19 mouse cellular contexts compared by ENCODE assay signal in the genomic region with DNA sequence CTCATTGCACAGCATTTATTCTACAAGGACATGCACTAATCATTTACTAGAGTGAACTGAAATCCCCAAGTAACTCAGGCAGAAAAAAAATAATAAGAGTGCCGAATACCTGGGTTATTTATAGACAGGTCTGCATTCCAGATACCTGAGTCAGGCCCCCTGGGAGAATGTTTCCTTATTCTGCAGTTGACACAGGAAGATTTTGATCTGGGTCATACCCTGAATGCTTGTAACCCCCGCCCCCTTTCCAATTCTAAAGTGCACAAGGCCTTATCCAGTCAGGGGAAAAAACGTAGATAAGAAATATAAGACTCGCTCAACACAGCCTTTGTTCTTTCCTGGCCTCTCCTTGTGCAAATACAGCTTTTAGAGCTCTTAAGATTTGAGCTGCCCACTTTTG. TPM values are rescaled to one million over a fixed set of nuclear protein-coding genes. Genes with fewer than 3 reads are reported as not detected.
DNase-seq lines count a peak whose midpoint lies in the region; ATAC-seq and TF ChIP-seq lines count a peak whose summit lies in the region.
"Had no signal": no experiment of that assay in that cellular context is flagged by ENCODE, and none has a peak within 500 bp of the region (broad histone marks: within the 10 kb centered on the region; RNA-seq: fewer than 3 reads in every experiment).

No protein-coding gene starts in this region.

- H3K27me3 ChIP-seq in heart, embryonic 16.5 days (ENCODE audit: control insufficient read depth, insufficient read depth, low read length), result no peaks in the 10 kb centered on the region
- no peaks in the 10 kb centered on the region for H3K27me3 ChIP-seq in kidney, postnatal 0 days (ENCODE audit: insufficient read depth, low read length)
- no peaks in the 10 kb centered on the region for H3K27me3 ChIP-seq in liver, embryonic 12.5 days (replicated peaks)
- H3K27me3 ChIP-seq: forebrain, embryonic 13.5 days; neural tube, embryonic 13.5 days had no signal

- H3K4me1 ChIP-seq in heart, embryonic 16.5 days (ENCODE audit: control insufficient read depth, insufficient read depth, low read length), result peaks cover 28% of the 10 kb centered on the region
- H3K4me1 ChIP-seq in kidney, postnatal 0 days (replicated peaks; ENCODE audit: insufficient read depth, low read length), result peaks cover 24% of the 10 kb centered on the region
- no peaks in the 10 kb centered on the region for H3K4me1 ChIP-seq in liver, embryonic 12.5 days
- H3K4me1 ChIP-seq: forebrain, embryonic 13.5 days; neural tube, embryonic 13.5 days had no signal

- peak; percentile 83 for DNase-seq in heart, adult 11 months
- DNase-seq in heart, postnatal 4 days, result no peak
- DNase-seq in kidney, postnatal 0 days (ENCODE audit: low spot score), result peak; percentile 72
- DNase-seq in lung, postnatal 25 days (ENCODE audit: low spot score), result peak; percentile 84
- DNase-seq in embryo, embryonic 10.5 days (ENCODE audit: low spot score), result no peak
- no peak for DNase-seq in left cerebral cortex, postnatal 25 days (ENCODE audit: low spot score in 2 of 2)
- DNase-seq: adrenal gland, postnatal 25 days; B cell, adult 2 months; cerebellum, adult 11 months; midbrain, embryonic 14.5 days; right cerebral cortex, postnatal 14 days; thymus, postnatal 14 days had no signal

- peak overlapping the region; percentile 30 for H3K27ac ChIP-seq in heart, embryonic 16.5 days (ENCODE audit: low read length)
- H3K27ac ChIP-seq in kidney, postnatal 0 days, result peak overlapping the region; percentile 79
- H3K27ac ChIP-seq in liver, embryonic 12.5 days, result no peak overlapping the region
- H3K27ac ChIP-seq: forebrain, embryonic 13.5 days; left cerebral cortex, adult 2 months; liver, embryonic 14.5 days; neural tube, embryonic 13.5 days had no signal

- TF ChIP-seq CTCF in kidney, postnatal 0 days (IDR thresholded peaks at IDR 0.05; ENCODE audit: low read depth), result no peak

- intact Hi-C loops in left cerebral cortex, postnatal 25 days (cut with DNase I), result no loop called here

- H3K4me2 ChIP-seq in heart, embryonic 16.5 days (ENCODE audit: low read depth, low read length), result peak overlapping the region; percentile 14; the same call in 1 of the 2 replicates
- H3K4me2 ChIP-seq in kidney, postnatal 0 days (ENCODE audit: low read length), result no peak overlapping the region
- H3K4me2 ChIP-seq in liver, embryonic 12.5 days, result no peak overlapping the region
- H3K4me2 ChIP-seq: forebrain, embryonic 13.5 days; neural tube, embryonic 13.5 days had no signal

- H3K9me3 ChIP-seq in heart, embryonic 16.5 days (replicated peaks; ENCODE audit: control insufficient read depth, low read length), result no peaks in the 10 kb centered on the region
- no peaks in the 10 kb centered on the region for H3K9me3 ChIP-seq in kidney, postnatal 0 days (replicated peaks; ENCODE audit: low read length)
- H3K9me3 ChIP-seq in liver, embryonic 12.5 days (replicated peaks), result no peaks in the 10 kb centered on the region
- H3K9me3 ChIP-seq: forebrain, embryonic 13.5 days; neural tube, embryonic 13.5 days had no signal

- WGBS in heart, embryonic 16.5 days, result 8% methylated on average over 4 of the region's 4 CpGs
- 26% methylated on average over 4 of the region's 4 CpGs for WGBS in kidney, postnatal 0 days
- 50% methylated on average over 4 of the region's 4 CpGs for WGBS in liver, embryonic 12.5 days (ENCODE audit: insufficient replicate concordance)

- no peaks in the 10 kb centered on the region for H3K36me3 ChIP-seq in heart, embryonic 16.5 days (ENCODE audit: control insufficient read depth, insufficient read depth)
- no peaks in the 10 kb centered on the region for H3K36me3 ChIP-seq in kidney, postnatal 0 days (ENCODE audit: insufficient read depth, low read length)
- no peaks in the 10 kb centered on the region for H3K36me3 ChIP-seq in liver, embryonic 12.5 days
- H3K36me3 ChIP-seq: neural tube, embryonic 13.5 days had no signal

- H3K4me3 ChIP-seq in heart, embryonic 16.5 days (ENCODE audit: low read length), result no peak overlapping the region
- no peak overlapping the region for H3K4me3 ChIP-seq in kidney, postnatal 0 days (replicated peaks; ENCODE audit: low read depth, low read length)
- no peak overlapping the region for H3K4me3 ChIP-seq in liver, embryonic 12.5 days
- H3K4me3 ChIP-seq: forebrain, embryonic 13.5 days; left cerebral cortex, adult 2 months; neural tube, embryonic 13.5 days had no signal

- ATAC-seq in heart, embryonic 16.5 days (replicated peaks; ENCODE audit: extremely low read depth, insufficient read depth, low FRiP score), result 0 out of 2 replicates have a peak, but pooled peaks have one; percentile 45
- ATAC-seq in kidney, postnatal 0 days (replicated peaks; ENCODE audit: low FRiP score, low read depth), result peak; percentile 86
- no peak for ATAC-seq in liver, embryonic 12.5 days
- ATAC-seq: forebrain, embryonic 13.5 days had no signal

- no peak overlapping the region for H3K9ac ChIP-seq in heart, embryonic 16.5 days (ENCODE audit: low read length)
- H3K9ac ChIP-seq in kidney, postnatal 0 days (ENCODE audit: low read depth, low read length), result no peak overlapping the region
- no peak overlapping the region for H3K9ac ChIP-seq in liver, embryonic 12.5 days
- H3K9ac ChIP-seq: forebrain, embryonic 13.5 days; liver, embryonic 14.5 days; neural tube, embryonic 13.5 days had no signal

RNA-seq across cellular contexts. Expression of gene Itgb6, which starts 19.1 kb away (rescaled TPM):
- 1 to 10 TPM; 5.8 to 6.0 TPM for total RNA-seq in heart, postnatal 4 days (2021)
- polyA plus RNA-seq in heart, embryonic 16.5 days (2015; fragmentation: Nextera tagmentation; extraction: Ambion mirVana), result 0.28 and 0.67 TPM in 2 replicates
- polyA plus RNA-seq in kidney, postnatal 0 days (2015; fragmentation: Nextera tagmentation; extraction: Ambion mirVana), result 28.8 and 29.1 TPM in 2 replicates
- polyA plus RNA-seq in liver, embryonic 12.5 days (2016; fragmentation: Nextera tagmentation; extraction: Ambion mirVana), result 0.04 and 0.08 TPM in 2 replicates
- total RNA-seq in left cerebral cortex, postnatal 25 days (2021), result under 1 TPM; 0.11 to 0.41 TPM
- total RNA-seq: adrenal gland, postnatal 25 days; hematopoietic stem cell, adult 5-6 weeks; left cerebral cortex, adult 2 months had no signal
- polyA plus RNA-seq: forebrain, embryonic 13.5 days; midbrain, embryonic 14.5 days had no signal

Comparison
In these comparisons a context has a peak if more than half of its experiments do, and no peak if none do; other contexts are left out.
1. DNase-seq: peak in heart, adult 11 months (single experiment), kidney, postnatal 0 days (single experiment) and lung, postnatal 25 days (single experiment); none in heart, postnatal 4 days (single experiment), embryo, embryonic 10.5 days (single experiment) and left cerebral cortex, postnatal 25 days (0 of 2).
2. RNA of gene Itgb6, which starts 19.1 kb away (polyA plus RNA-seq): 28.8 to 29.1 TPM in kidney, postnatal 0 days; 0.28 to 0.67 TPM in heart, embryonic 16.5 days and 0.04 to 0.08 TPM in liver, embryonic 12.5 days; every median in the first group is over 10 times any median in the second.